Mouse (Mus musculus) lung, adult 2 months (tissue): Measurements from ENCODE around the gene Tfec.

ENCODE experiments used
- CTCF ChIP-seq: fragments of 200-500 bp; IDR thresholded peaks from 2 replicates; pipeline ENCODE4 v1.5.1; 2011; ENCODE audit warnings: mild to moderate bottlenecking, low read length, control low read depth; ENCODE audit not compliant: insufficient read depth
- POLR2A ChIP-seq: fragments of 200-500 bp; IDR thresholded peaks from 2 replicates; pipeline ENCODE4 v1.6.1; 2011; ENCODE audit warnings: low read depth, mild to moderate bottlenecking, control low read depth, low read length, borderline replicate concordance; ENCODE audit errors: extremely low read depth

- no peak for TF ChIP-seq CTCF
- no peak for TF ChIP-seq POLR2A
Observed at GRCm38 (mm10) chr6:16883537-16884307, 14.5 kb downstream of the Tfec start.
